Mouse (Mus musculus) heart, adult 9 months (tissue): ENCODE data around the gene Wipi2.
A peak's percentile ranks its signal among the peaks of the same experiment; 100 is the strongest.

Experiments
- DNase-seq, 2 experiments: peaks; one replicate each; pipeline ENCODE4 v3.0.0; 2022; ENCODE audit warnings: low spot score in 2 of 2

Wipi2 gene

GRCm38 (mm10) chr5:142630224-142630623 is 2.7 kb downstream of the Wipi2 start:
- peak; percentile 13 to 34 for DNase-seq

- no peak for DNase-seq
These were observed 10.3 kb downstream of the Wipi2 start for GRCm38 (mm10) chr5:142637823-142638222.

GRCm38 (mm10) chr5:142640088-142640487 is 12.6 kb downstream of the Wipi2 start:
- DNase-seq, result no peak

- DNase-seq, result no peak
These were observed 14.0 kb downstream of the Wipi2 start for GRCm38 (mm10) chr5:142641331-142642051.

GRCm38 (mm10) chr5:142648162-142648561 is 20.7 kb downstream of the Wipi2 start:
- DNase-seq, result no peak

GRCm38 (mm10) chr5:142649460-142650050 is 22.1 kb downstream of the Wipi2 start:
- DNase-seq, result no peak

- DNase-seq, result no peak
These were observed 22.9 kb downstream of the Wipi2 start for GRCm38 (mm10) chr5:142650390-142650789.

- no peak for DNase-seq
These were observed 23.4 kb downstream of the Wipi2 start for GRCm38 (mm10) chr5:142650794-142651497.

- DNase-seq, result no peak
These were observed 24.8 kb downstream of the Wipi2 start for GRCm38 (mm10) chr5:142652266-142652665.

GRCm38 (mm10) chr5:142660656-142661434 is 33.3 kb downstream of the Wipi2 start:
- DNase-seq, result no peak

- DNase-seq, result no peak
These were observed 40.4 kb downstream of the Wipi2 start for GRCm38 (mm10) chr5:142667921-142668320.

- DNase-seq, result no peak
These were observed 41.2 kb downstream of the Wipi2 start for GRCm38 (mm10) chr5:142668556-142669263.

GRCm38 (mm10) chr5:142669726-142670125 is 42.2 kb downstream of the Wipi2 start:
- no peak for DNase-seq

GRCm38 (mm10) chr5:142673082-142673481 is 45.6 kb downstream of the Wipi2 start:
- DNase-seq, result no peak

GRCm38 (mm10) chr5:142678141-142678571 is 50.7 kb downstream of the Wipi2 start:
- no peak for DNase-seq

GRCm38 (mm10) chr5:142679065-142679464 is 51.6 kb downstream of the Wipi2 start:
- no peak for DNase-seq

GRCm38 (mm10) chr5:142681911-142682310 is 54.4 kb downstream of the Wipi2 start:
- DNase-seq, result no peak

GRCm38 (mm10) chr5:142682529-142682928 is 55.0 kb downstream of the Wipi2 start:
- no peak for DNase-seq

GRCm38 (mm10) chr5:142688866-142689265 is 61.4 kb downstream of the Wipi2 start:
- no peak for DNase-seq

- no peak for DNase-seq
These were observed 62.8 kb downstream of the Wipi2 start for GRCm38 (mm10) chr5:142690343-142690742.

GRCm38 (mm10) chr5:142692248-142692647 is 64.8 kb downstream of the Wipi2 start, which contains the start of gene Slc29a4:
TSS of gene Slc29a4 (plus strand) at chr5:142692512.
- no peak for DNase-seq
